Mouse (Mus musculus) ES-E14 (cell line): ENCODE data around the gene Gm10447. TPM values are rescaled to one million over a fixed set of nuclear protein-coding genes. Genes with fewer than 3 reads are reported as not detected.

Experiments used
- DNase-seq: peaks from one replicate; pipeline ENCODE4 v3.0.0-alpha.2; 2013; ENCODE audit warnings: low read depth, low spot score
- H3K27ac ChIP-seq: 2 replicates; pipeline ENCODE4 v1.5.1; 2012; ENCODE audit warnings: low read depth, mild to moderate bottlenecking, low read length, moderate library complexity, mixed read lengths; ENCODE audit not compliant: poor library complexity, insufficient read depth, severe bottlenecking
- H3K36me3 ChIP-seq: 2 replicates; pipeline ENCODE4 v1.6.1; 2012; ENCODE audit warnings: mild to moderate bottlenecking, low read length, moderate library complexity, mixed read lengths; ENCODE audit not compliant: control insufficient read depth, poor library complexity, insufficient read depth, severe bottlenecking
- H3K4me1 ChIP-seq, 2 experiments: fragments of 150-350 bp in 1 of 2; sonication (generic) in 1 of 2; 2 replicates each; pipeline ENCODE4 v1.6.1; 2012; ENCODE audit warnings: low read length in 2 of 2, mild to moderate bottlenecking in 1 of 2, mixed read lengths in 1 of 2; ENCODE audit not compliant: control insufficient read depth in 2 of 2, insufficient read depth in 2 of 2, poor library complexity in 1 of 2
- H3K4me3 ChIP-seq, 2 experiments: fragments of 150-350 bp in 1 of 2; sonication (generic) in 1 of 2; 2 replicates each; pipeline ENCODE4 v1.5.1; 2012; ENCODE audit warnings: low read length in 2 of 2, low read depth in 1 of 2, mild to moderate bottlenecking in 1 of 2, mixed read lengths in 1 of 2; ENCODE audit not compliant: insufficient read depth in 1 of 2, poor library complexity in 1 of 2, severe bottlenecking in 1 of 2
- H3K9ac ChIP-seq: 2 replicates; pipeline ENCODE4 v1.6.1; 2012; ENCODE audit warnings: low read depth, mild to moderate bottlenecking, low read length, mixed read lengths; ENCODE audit not compliant: poor library complexity, insufficient read depth, severe bottlenecking
- H3K9me3 ChIP-seq: fragments of 150-350 bp; sonication (generic); 2 replicates; pipeline ENCODE4 v1.6.1; 2012; ENCODE audit warnings: low read depth, mild to moderate bottlenecking, low read length; ENCODE audit not compliant: control insufficient read depth, insufficient read depth
- CHD2 ChIP-seq: IDR thresholded peaks from 2 replicates; pipeline ENCODE4 v1.6.1; 2014; ENCODE audit warnings: mild to moderate bottlenecking, low read depth, low read length, inconsistent platforms
- HCFC1 ChIP-seq: IDR thresholded peaks from 2 replicates; pipeline ENCODE4 v1.6.1; 2012; ENCODE audit warnings: low read length, inconsistent platforms, borderline replicate concordance; ENCODE audit not compliant: insufficient read depth
- MAFK ChIP-seq: IDR thresholded peaks from 2 replicates; pipeline ENCODE4 v1.6.1; 2014; ENCODE audit warnings: mild to moderate bottlenecking, low read depth, low read length, inconsistent platforms; ENCODE audit not compliant: insufficient read depth
- ZC3H11A ChIP-seq: IDR thresholded peaks from 2 replicates; pipeline ENCODE4 v1.6.1; 2012; ENCODE audit warnings: low read depth, mild to moderate bottlenecking, inconsistent platforms, low read length, borderline replicate concordance
- ZNF384 ChIP-seq: IDR thresholded peaks from 2 replicates; pipeline ENCODE4 v1.6.1; 2012; ENCODE audit warnings: low read depth, low read length, inconsistent platforms
- in situ Hi-C, 2 experiments: fragments of 600-800 bp; cut with MboI; formaldehyde crosslinking; loops; one replicate each; pipeline ENCODE4 v1.15.1; 2025; ENCODE audit warnings: low sequenced_read_pairs in 2 of 2, inconsistent platforms in 1 of 2; ENCODE audit not compliant: unreplicated experiment in 2 of 2
- total RNA-seq: library from RNA; depleted of rRNA; stranded (reverse); fragments of 300-350 nt; gene quantifications from 2 replicates; pipeline ENCODE4 v1.2.3, GENCODE M21; 2012

Gm10447 gene
- total RNA-seq, 1 experiment = not detected

DNA sequence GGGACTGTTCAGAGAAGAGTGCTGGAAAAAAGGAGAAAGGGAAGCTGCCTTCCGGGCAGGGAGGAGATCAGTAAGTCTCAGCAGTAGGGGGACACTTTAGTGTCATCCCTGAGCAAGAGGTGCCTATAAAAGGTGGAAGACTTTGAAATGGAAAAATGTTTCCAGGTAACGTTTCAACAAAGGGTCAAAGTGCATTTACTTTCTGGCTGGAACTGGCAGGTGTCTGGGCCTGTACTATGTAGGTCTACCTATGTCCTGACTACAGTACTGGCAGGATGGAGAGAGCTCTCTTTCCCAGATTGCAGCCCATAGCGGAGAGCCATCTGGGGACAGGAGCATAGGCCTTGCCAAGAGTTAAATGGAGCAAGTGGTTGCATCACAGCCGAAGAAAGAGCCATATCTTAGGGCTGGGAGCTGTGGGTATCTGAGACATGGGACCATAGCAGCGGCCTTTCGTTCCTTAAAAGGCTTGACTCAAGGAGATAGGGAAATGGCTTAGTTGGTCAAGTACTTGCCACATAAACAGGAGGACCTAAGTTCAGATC, 31.1 kb downstream of the Gm10447 start:
- H3K4me3 ChIP-seq = no peak overlapping the region
- H3K9me3 ChIP-seq = no peaks in the 10 kb centered on the region
- H3K27ac ChIP-seq = no peak overlapping the region
- DNase-seq = no peak
- in situ Hi-C loops = no loop called here
- no peak for TF ChIP-seq CHD2
- TF ChIP-seq MAFK = no peak
- no peak overlapping the region for H3K9ac ChIP-seq
- H3K4me1 ChIP-seq = peaks cover 0 to 1% of the 10 kb centered on the region in 2 experiments; a peak in 1 of 4 replicates
- H3K36me3 ChIP-seq = peaks cover 7% of the 10 kb centered on the region

DNA sequence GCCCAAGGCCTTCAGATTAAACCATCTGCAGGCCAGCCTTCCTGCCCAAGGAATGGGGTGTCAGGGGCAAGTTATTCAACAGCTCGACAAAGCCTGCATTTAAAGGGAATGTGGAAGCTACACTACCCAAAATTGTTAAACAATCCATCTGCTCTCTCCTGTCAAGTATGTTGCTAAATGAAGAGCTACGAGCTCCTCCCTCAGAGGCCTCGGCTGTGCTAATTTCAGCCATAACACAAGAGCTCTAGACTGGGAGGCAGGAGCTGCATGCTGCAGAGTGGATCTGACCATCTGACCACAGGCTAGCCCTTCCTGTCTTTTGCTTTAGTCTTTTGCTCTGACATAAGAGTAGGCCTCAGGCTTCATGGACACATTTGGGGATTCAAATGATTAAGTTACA, 31.7 kb downstream of the Gm10447 start:
- no peak overlapping the region for H3K27ac ChIP-seq
- in situ Hi-C loops = no loop called here

DNA sequence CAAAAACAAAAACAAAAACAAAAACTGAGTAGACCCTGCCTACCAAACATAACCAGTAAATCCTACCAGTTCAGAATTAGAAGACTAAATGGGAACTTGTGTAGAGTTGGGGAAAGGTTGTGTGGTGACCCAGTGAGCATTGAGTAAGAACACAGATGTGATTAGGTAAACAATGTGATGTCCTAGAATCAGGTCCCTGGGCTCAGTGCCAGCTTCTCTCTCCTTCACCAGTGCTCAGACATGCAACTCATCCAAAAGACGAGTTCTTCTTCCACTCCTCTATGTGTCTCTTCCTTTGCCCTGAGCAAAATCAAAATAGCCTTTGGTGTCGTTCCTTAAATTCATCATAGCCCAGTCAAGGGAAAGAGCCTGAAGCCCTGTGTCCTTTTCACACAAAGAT, 32.1 kb downstream of the Gm10447 start:
- DNase-seq = no peak
- Histone ChIP-seq H3K4me3 (no peak overlapping the region), H3K4me1 (peaks cover 0 to 1% of the 10 kb centered on the region in 2 experiments; a peak in 1 of 4 replicates), H3K9ac (no peak overlapping the region), H3K36me3 (peaks cover 10% of the 10 kb centered on the region), H3K9me3 (no peaks in the 10 kb centered on the region), H3K27ac (no peak overlapping the region)
- in situ Hi-C loops = no loop called here
- no peak for TF ChIP-seq MAFK
- TF ChIP-seq CHD2 = no peak
- no peak for TF ChIP-seq ZNF384
- TF ChIP-seq HCFC1 = no peak
- TF ChIP-seq ZC3H11A = no peak

More for the DNA sequence above, 31.7 kb downstream of the Gm10447 start:
- H3K4me3 ChIP-seq = no peak overlapping the region
- H3K9ac ChIP-seq = no peak overlapping the region
- H3K36me3 ChIP-seq = peaks cover 8% of the 10 kb centered on the region
- no peak for DNase-seq
- peaks cover 0 to 1% of the 10 kb centered on the region in 2 experiments; a peak in 1 of 4 replicates for H3K4me1 ChIP-seq
- TF ChIP-seq ZC3H11A = no peak
- no peak for TF ChIP-seq MAFK
- no peak for TF ChIP-seq HCFC1
- H3K9me3 ChIP-seq = no peaks in the 10 kb centered on the region

DNA sequence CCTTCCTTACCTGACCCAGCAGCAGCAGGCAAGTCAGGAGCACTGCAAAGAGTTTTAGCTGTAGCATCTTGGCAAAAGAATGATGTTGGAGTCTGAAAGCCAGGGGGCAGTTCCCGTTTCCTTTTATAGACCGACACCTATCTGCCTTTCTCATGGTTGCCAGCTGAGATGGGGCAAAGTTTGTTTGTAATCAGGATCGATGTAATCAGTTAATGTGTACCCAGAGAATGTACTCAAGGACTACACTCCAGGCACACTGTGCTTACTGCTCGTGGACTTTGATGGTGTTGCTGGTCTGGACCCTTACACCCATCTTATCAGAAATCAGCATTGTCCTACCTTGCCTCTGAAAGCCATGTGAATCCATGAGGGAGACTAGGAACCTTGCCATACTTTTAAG, 33.9 kb downstream of the Gm10447 start, which contains the start of gene Leap2:
Leap2 (minus strand) TSS at position 135 of the 400 bp plus-strand sequence.
- no peak for DNase-seq
- Histone ChIP-seq H3K4me1 (no peaks in the 10 kb centered on the region), H3K9me3 (no peaks in the 10 kb centered on the region), H3K27ac (no peak within 1 kb of the TSS), H3K4me3 (no peak within 1 kb of the TSS), H3K36me3 (peaks cover 11% of the 10 kb centered on the region), H3K9ac (no peak within 1 kb of the TSS)
- in situ Hi-C loops = no loop called here
- TF ChIP-seq CHD2 = no peak

DNA sequence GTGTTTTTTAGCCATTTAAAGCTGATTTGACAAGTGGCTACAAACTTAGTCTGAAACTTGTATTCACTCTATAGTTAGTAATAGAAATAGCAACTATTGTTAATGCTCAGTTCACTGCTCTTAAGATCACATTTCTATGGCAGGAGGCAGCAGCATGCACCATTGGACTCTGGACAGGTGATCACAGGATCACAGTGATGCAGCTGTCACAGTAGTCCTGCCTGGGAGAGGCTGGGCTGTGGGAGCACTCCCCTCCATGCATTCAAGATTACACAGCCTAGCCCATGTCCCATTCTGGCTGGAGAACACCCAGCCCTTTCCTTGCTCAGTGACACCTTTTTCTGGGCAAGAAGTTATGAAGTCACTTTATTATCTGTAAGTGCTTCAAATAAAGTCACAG, 38.9 kb downstream of the Gm10447 start:
- Histone ChIP-seq H3K9ac (no peak overlapping the region), H3K27ac (no peak overlapping the region), H3K4me1 (no peaks in the 10 kb centered on the region), H3K36me3 (peaks cover 26% of the 10 kb centered on the region), H3K9me3 (no peaks in the 10 kb centered on the region), H3K4me3 (no peak overlapping the region)
- TF ChIP-seq ZNF384 = no peak
- no peak for TF ChIP-seq MAFK
- TF ChIP-seq CHD2 = no peak
- TF ChIP-seq HCFC1 = no peak
- no peak for TF ChIP-seq ZC3H11A
- in situ Hi-C loops = no loop called here
- no peak for DNase-seq
